Mouse (Mus musculus) layer of hippocampus, postnatal 36 days (tissue): ENCODE results near the gene Mcrs1. TPM values are rescaled to one million over a fixed set of nuclear protein-coding genes. Genes with fewer than 3 reads are reported as not detected.
A peak's percentile ranks its signal among the peaks of the same experiment; 100 is the strongest.
"Not testable (repeated sequence)": the region's sequence is repeated elsewhere in the genome, so short reads cannot be mapped to it uniquely, and the experiment has no call there.

Experiments
- DNase-seq, 2 experiments: peaks; one replicate each; pipeline ENCODE4 v3.0.0; 2022
- total RNA-seq, 2 experiments: library from RNA; stranded (reverse); gene quantifications; 2 replicates each; pipeline ENCODE4 v1.2.3; 2021

Gene Mcrs1
- total RNA-seq, 2 experiments from 2014 or later: 63.3 to 71.5 TPM

- no peak for DNase-seq
Observed at GRCm38 (mm10) chr15:99249938-99250337, 1.8 kb downstream of the Mcrs1 start.

GRCm38 (mm10) chr15:99248972-99249371 lies 2.8 kb downstream of the Mcrs1 start:
- DNase-seq: peak; percentile 57 to 69

DNA sequence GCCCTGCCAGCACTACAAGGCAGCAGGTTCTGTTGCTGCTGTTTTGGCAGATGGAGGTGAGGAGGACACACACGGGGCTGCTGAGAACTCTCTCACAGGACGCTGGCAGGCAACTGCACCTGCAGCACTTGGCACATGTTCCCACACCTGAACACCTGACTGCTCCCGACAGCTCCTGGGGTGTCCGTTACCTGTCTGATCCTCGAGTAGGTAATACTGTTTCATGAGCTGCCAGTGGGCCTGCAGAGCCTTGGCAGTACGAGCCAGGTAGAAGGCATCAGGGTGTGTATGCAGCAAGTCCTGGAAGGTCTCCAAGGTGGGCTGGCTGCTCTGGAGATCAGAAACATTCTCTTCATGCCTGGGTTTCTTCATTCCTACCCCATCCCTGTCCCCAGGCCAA lies 5.0 kb downstream of the Mcrs1 start:
- DNase-seq: not testable (repeated sequence)

DNA sequence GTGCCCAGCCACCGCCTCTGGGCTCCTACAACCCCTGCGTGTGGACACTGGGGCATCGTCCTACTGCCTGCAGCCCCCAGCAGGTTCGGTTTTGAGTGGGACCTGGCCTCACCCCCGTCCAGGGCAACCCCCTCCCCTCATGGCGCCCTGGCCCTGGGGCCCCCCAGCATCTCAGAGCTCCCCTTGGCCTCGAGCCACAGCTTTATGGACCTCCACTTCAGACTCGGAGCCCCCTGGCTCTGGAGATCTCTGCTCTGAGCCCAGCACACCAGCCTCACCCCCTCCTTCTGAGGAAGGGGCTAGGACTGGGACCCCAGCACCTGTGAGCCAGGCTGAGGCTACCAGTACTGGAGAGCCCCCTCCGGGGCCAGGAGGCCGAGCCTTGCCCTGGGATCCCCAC lies 9.7 kb downstream of the Mcrs1 start:
- DNase-seq: no peak

- no peak for DNase-seq
Observed at GRCm38 (mm10) chr15:99241249-99241648, 10.5 kb downstream of the Mcrs1 start.

- DNase-seq: no peak
Observed at GRCm38 (mm10) chr15:99240129-99240528, 11.6 kb downstream of the Mcrs1 start.

DNA sequence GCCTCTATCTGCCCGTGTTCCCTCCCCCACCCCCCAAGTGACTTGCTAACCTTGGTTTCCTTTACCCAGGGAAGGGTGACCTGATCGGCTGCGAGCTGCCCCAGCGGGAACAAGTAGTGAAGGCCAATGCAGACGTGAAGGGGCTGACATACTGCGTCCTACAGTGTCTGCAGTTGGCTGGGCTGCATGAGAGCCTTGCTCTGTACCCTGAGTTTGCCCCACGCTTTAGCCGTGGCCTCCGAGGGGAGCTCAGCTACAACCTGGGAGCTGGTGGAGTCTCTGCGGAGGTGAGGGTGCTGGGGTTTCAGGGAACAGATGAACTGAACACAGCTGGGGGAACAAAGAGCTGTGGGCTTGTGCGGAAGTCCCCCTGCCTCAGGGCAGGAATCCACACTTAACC lies 13.8 kb downstream of the Mcrs1 start:
- DNase-seq: no peak

- DNase-seq: no peak
Observed at GRCm38 (mm10) chr15:99234326-99235010, 17.3 kb downstream of the Mcrs1 start.

- no peak for DNase-seq
Observed at GRCm38 (mm10) chr15:99233719-99234118, 18.0 kb downstream of the Mcrs1 start.

GRCm38 (mm10) chr15:99231998-99232397 lies 19.8 kb downstream of the Mcrs1 start:
- no peak for DNase-seq

DNA sequence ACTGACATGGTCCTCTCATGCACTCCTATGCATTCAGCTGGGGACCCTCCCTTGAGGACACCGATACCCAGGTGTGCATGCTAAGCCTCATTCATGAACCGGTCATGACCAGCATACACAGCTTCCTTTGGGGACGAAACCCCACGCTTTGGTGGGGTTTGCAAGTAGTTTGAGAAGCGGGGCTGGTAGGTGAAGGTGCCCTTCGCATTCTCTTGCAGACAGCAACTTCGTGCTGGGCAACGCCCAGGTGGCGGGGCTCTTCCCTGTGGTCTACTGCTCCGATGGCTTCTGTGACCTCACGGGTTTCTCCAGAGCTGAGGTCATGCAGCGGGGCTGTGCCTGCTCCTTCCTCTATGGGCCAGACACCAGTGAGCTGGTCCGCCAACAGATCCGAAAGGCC lies 25.7 kb downstream of the Mcrs1 start:
- DNase-seq: no peak

- peak; percentile 82 for DNase-seq
Observed at GRCm38 (mm10) chr15:99225081-99225810, 26.5 kb downstream of the Mcrs1 start.

DNA sequence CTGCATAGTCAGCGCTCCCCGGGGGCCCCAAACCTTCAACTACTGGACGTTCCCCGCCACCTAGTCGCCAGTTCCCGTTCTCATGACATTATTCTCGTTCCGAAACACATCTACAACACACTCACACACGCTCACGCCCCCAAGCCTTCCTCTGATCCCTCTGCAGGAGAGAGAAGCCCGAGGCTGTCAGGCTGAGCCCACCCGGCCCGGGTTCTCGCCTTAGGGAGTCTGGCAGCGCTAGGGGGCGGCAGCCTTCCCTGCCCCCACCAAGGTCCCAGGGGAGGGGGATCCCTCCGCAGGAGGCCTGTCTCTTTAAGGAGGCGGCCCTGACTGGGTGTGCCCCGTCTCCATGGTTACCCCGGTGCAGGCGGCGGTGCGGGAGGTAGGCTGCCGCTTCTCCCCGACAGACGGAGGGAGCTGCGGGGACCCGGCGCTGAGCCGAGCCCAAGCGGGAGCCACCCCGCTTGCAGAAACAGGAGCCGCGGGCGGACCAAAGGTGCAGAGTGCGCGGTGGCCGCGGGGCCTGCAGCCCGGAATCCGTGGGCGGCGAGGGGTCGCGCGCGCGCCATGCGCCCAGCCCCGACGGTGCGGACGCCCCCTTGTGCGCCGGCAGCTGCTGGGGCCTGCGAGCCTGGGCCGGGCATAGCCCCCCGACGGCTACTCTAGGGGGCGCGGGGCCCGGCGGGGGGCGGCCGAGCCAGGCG lies 27.4 kb downstream of the Mcrs1 start, which contains the start of gene Kcnh3:
TSS of gene Kcnh3 (plus strand) at position 654 of the 704 bp plus-strand sequence.
- DNase-seq: peak; percentile 74 to 76

DNA sequence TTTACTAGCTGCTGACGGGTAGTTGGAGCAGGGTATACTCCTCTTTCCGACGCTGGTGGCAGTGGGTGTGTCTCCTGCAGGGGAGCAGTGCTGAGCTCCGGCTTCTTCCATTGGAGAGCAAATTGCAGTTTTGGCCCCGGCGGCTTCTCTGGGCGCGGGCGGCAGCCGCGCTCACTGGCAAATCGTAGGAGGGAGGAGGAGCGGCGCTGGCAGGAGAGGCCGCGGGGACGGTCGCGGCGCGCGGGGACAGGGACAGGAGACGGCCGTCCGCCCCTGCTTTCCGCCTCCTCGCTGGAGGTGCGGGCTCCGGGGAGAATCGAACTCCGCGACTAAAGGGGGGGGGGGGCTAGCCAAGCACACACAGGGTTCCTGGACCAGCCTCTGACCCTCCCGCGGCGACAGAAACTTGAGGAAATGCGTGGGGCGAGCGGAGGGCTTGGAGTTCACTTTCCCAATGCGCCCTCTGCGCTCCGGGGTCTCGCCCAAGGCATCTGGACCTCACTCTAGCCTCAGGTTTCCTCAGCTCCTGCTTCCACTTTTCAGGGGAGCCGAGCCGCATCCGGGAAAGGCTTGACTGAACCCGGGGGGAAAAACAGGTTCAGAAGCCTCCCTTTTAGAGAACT lies 28.1 kb downstream of the Mcrs1 start:
- DNase-seq: peak; percentile 53 to 68

DNA sequence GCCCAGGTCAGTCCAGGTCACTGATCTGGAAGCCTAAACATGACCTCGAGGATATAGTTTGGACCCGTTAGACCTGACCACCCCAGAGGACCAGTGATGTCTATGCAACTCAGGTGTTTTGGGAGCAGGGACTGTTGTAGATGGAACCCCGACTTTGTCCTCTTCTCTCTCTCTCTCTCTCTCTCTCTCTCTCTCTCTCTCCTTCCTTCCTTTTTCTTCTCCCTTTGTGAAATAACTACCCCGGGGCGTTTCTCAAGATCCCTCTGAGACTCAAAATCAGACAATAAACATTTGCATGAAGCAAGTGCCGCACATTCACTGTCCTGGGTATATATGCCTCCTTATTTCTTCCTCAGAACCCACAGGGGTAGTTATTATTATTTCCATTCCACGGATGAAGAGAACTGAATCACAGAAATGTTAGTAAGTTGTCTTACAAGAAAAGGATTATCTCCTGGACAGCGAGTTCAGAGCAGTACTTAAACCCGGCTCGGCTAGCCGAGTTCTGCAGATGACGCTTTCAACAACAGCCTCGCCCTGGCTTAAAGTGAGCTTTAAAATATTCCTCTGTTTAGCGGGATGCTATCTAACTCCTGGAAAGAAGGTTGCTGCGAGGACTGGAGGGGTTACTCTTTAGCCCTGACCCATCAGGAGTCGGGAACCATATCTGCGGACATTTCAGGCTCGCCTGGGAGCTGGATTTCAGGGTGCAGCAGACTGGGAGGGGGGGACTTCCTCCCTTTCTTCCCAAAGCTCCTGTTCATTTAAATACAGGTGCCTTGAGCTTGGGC lies 28.8 kb downstream of the Mcrs1 start:
- DNase-seq: no peak

GRCm38 (mm10) chr15:99221315-99221952 lies 30.3 kb downstream of the Mcrs1 start:
- no peak for DNase-seq

DNA sequence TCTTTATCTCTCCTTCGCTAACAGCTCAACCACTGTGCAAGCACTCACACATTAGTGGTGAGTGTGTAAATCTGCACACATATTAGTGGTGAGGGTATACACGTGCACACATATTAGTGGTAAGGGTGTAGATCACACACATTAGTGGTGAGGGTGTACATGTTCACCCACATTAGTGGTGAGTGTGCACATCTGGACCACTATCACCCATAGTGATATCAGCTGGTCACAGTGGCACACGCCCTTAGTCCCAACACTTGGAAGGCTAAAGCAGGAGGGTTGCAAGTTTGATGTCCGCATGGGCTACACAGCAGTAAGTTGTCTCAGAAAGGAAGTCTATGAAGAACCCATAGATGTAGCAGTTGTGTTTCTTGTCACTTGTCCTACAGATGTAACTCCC lies 34.1 kb downstream of the Mcrs1 start:
- DNase-seq: no peak

GRCm38 (mm10) chr15:99215741-99216463 lies 35.9 kb downstream of the Mcrs1 start:
- no peak for DNase-seq

- DNase-seq: no peak
Observed at GRCm38 (mm10) chr15:99214941-99215340, 36.8 kb downstream of the Mcrs1 start.

GRCm38 (mm10) chr15:99213183-99213582 lies 38.6 kb downstream of the Mcrs1 start:
- no peak for DNase-seq

GRCm38 (mm10) chr15:99205959-99206358 lies 45.8 kb downstream of the Mcrs1 start:
- no peak for DNase-seq
